Mouse (Mus musculus) CH12.LX (cell line): ENCODE data around the gene Il17rb. TPM values are rescaled to one million over a fixed set of nuclear protein-coding genes. Genes with fewer than 3 reads are reported as not detected.

Experiments used
- DNase-seq: peaks from one replicate; pipeline ENCODE4 v3.0.0-alpha.2; 2013; ENCODE audit errors: extremely low read depth
- H3K27ac ChIP-seq: 2 replicates; pipeline ENCODE4 v1.5.1; 2012; ENCODE audit warnings: low read depth, mild to moderate bottlenecking, control low read depth, moderate library complexity; ENCODE audit not compliant: insufficient read depth
- H3K27me3 ChIP-seq: replicated peaks from 2 replicates; pipeline ENCODE3; 2012; ENCODE audit warnings: inconsistent platforms
- H3K36me3 ChIP-seq, 2 experiments: replicated peaks in 1 of 2; 2 replicates each; pipeline versions ENCODE3 to v1.6.1; 2012; ENCODE audit warnings: inconsistent platforms in 1 of 2, low read length in 1 of 2, mild to moderate bottlenecking in 1 of 2, mixed read lengths in 1 of 2, moderate library complexity in 1 of 2; ENCODE audit not compliant: control insufficient read depth in 1 of 2, insufficient read depth in 1 of 2
- H3K4me1 ChIP-seq, 2 experiments: 2 replicates each; pipeline ENCODE4 v1.6.1; 2012; ENCODE audit warnings: inconsistent platforms in 1 of 2, moderate library complexity in 1 of 2; ENCODE audit not compliant: insufficient read depth in 2 of 2, control insufficient read depth in 1 of 2
- H3K4me2 ChIP-seq: 2 replicates; pipeline ENCODE4 v1.6.1; 2012; ENCODE audit warnings: low read depth, mild to moderate bottlenecking, control low read depth; ENCODE audit not compliant: poor library complexity, insufficient read depth, severe bottlenecking
- H3K4me3 ChIP-seq, 3 experiments: fragments of 150-350 bp in 1 of 3; sonication (generic) in 1 of 3; replicated peaks in 1 of 3; 2 replicates each; pipeline versions ENCODE3 to v1.5.1; 2011 to 2012; ENCODE audit warnings: low read depth in 2 of 3, low read length in 2 of 3, mild to moderate bottlenecking in 2 of 3, moderate library complexity in 2 of 3, control low read depth in 1 of 3, improper control_type of control experiment in 1 of 3, inconsistent platforms in 1 of 3, mixed read lengths in 1 of 3; ENCODE audit not compliant: poor library complexity in 1 of 3
- H3K79me2 ChIP-seq: replicated peaks from 2 replicates; pipeline ENCODE4 v1.6.1; 2012; ENCODE audit warnings: mild to moderate bottlenecking, moderate library complexity; ENCODE audit not compliant: control insufficient read depth, poor library complexity, insufficient read depth, severe bottlenecking; ENCODE audit errors: extremely low read depth
- H3K9ac ChIP-seq: 2 replicates; pipeline ENCODE4 v1.6.1; 2012; ENCODE audit warnings: low read depth, mild to moderate bottlenecking, control low read depth, moderate library complexity; ENCODE audit not compliant: insufficient read depth
- H3K9me3 ChIP-seq: replicated peaks from 2 replicates; pipeline ENCODE3; 2012; ENCODE audit warnings: low read length, inconsistent platforms, mixed read lengths
- BHLHE40 ChIP-seq: IDR thresholded peaks from 2 replicates; pipeline ENCODE4 v1.6.1; 2011; ENCODE audit warnings: mild to moderate bottlenecking, low read depth, low read length, improper control_type of control experiment
- CHD1 ChIP-seq: IDR thresholded peaks from 2 replicates; pipeline ENCODE4 v1.6.1; 2012; ENCODE audit warnings: low read depth, low read length, improper control_type of control experiment, inconsistent platforms
- CHD2 ChIP-seq: IDR thresholded peaks from 2 replicates; pipeline ENCODE4 v1.6.1; 2011; ENCODE audit warnings: low read length, improper control_type of control experiment
- CTCF ChIP-seq, 2 experiments: IDR thresholded peaks in 1 of 2; conservative IDR thresholded peaks in 1 of 2; 2 replicates each; pipeline ENCODE4 v1.5.1; 2011 to 2012; ENCODE audit warnings: low read depth in 2 of 2, low read length in 2 of 2, improper control_type of control experiment in 1 of 2, inconsistent platforms in 1 of 2, mild to moderate bottlenecking in 1 of 2, moderate library complexity in 1 of 2
- ELF1 ChIP-seq: IDR thresholded peaks from 2 replicates; pipeline ENCODE4 v1.6.1; 2014; ENCODE audit warnings: low read depth, mild to moderate bottlenecking, inconsistent platforms, low read length, improper control_type of control experiment
- EP300 ChIP-seq: IDR thresholded peaks from 2 replicates; pipeline ENCODE4 v1.6.1; 2011; ENCODE audit warnings: low read length, improper control_type of control experiment
- ETS1 ChIP-seq: conservative IDR thresholded peaks from 2 replicates; pipeline ENCODE4 v1.6.1; 2012; ENCODE audit warnings: low read depth, mild to moderate bottlenecking, inconsistent platforms, low read length, improper control_type of control experiment, moderate library complexity
- GABPA ChIP-seq: IDR thresholded peaks from 2 replicates; pipeline ENCODE4 v1.6.1; 2012; ENCODE audit warnings: low read depth, low read length, improper control_type of control experiment, inconsistent platforms; ENCODE audit not compliant: insufficient replicate concordance
- IRF4 ChIP-seq: IDR thresholded peaks from 2 replicates; pipeline ENCODE4 v1.6.1; 2014; ENCODE audit warnings: low read depth, mild to moderate bottlenecking, inconsistent platforms, low read length, improper control_type of control experiment
- JUN ChIP-seq: IDR thresholded peaks from 2 replicates; pipeline ENCODE4 v1.6.1; 2011; ENCODE audit warnings: low read depth, mild to moderate bottlenecking, low read length, improper control_type of control experiment, moderate library complexity; ENCODE audit not compliant: insufficient read depth
- MAX ChIP-seq: IDR thresholded peaks from 2 replicates; pipeline ENCODE4 v1.6.1; 2011; ENCODE audit warnings: low read length, improper control_type of control experiment
- MXI1 ChIP-seq: IDR thresholded peaks from 2 replicates; pipeline ENCODE4 v1.6.1; 2011; ENCODE audit warnings: mild to moderate bottlenecking, low read depth, low read length, improper control_type of control experiment
- MYC ChIP-seq: IDR thresholded peaks from 2 replicates; pipeline ENCODE4 v1.6.1; 2011; ENCODE audit warnings: low read depth, mild to moderate bottlenecking, improper control_type of control experiment, low read length
- NELFE ChIP-seq: IDR thresholded peaks from 2 replicates; pipeline ENCODE4 v1.6.1; 2011; ENCODE audit warnings: low read depth, low read length, improper control_type of control experiment
- PAX5 ChIP-seq: IDR thresholded peaks from 2 replicates; pipeline ENCODE4 v1.6.1; 2012; ENCODE audit warnings: low read length, inconsistent platforms, mixed read lengths
- RAD21 ChIP-seq: IDR thresholded peaks from 2 replicates; pipeline ENCODE4 v1.6.1; 2011; ENCODE audit warnings: low read depth, mild to moderate bottlenecking, low read length, improper control_type of control experiment, moderate library complexity
- RCOR1 ChIP-seq: conservative IDR thresholded peaks from 2 replicates; pipeline ENCODE4 v1.6.1; 2012; ENCODE audit warnings: low read depth, mild to moderate bottlenecking, inconsistent platforms, low read length, improper control_type of control experiment
- SMC3 ChIP-seq: IDR thresholded peaks from 2 replicates; pipeline ENCODE4 v1.6.1; 2011; ENCODE audit warnings: low read depth, low read length, improper control_type of control experiment
- TBP ChIP-seq: conservative IDR thresholded peaks from 2 replicates; pipeline ENCODE4 v1.6.1; 2011; ENCODE audit warnings: low read depth, low read length, improper control_type of control experiment
- TCF12 ChIP-seq: IDR thresholded peaks from 2 replicates; pipeline ENCODE4 v1.6.1; 2014; ENCODE audit warnings: low read depth, mild to moderate bottlenecking, inconsistent platforms, low read length, improper control_type of control experiment
- USF1 ChIP-seq: IDR thresholded peaks from 2 replicates; pipeline ENCODE4 v1.6.1; 2014; ENCODE audit warnings: low read depth, mild to moderate bottlenecking, inconsistent platforms, low read length, improper control_type of control experiment
- USF2 ChIP-seq: conservative IDR thresholded peaks from 2 replicates; pipeline ENCODE4 v1.6.1; 2011; ENCODE audit warnings: low read depth, low read length, improper control_type of control experiment
- ZNF384 ChIP-seq: IDR thresholded peaks from 2 replicates; pipeline ENCODE4 v1.6.1; 2012; ENCODE audit warnings: low read depth, low read length, improper control_type of control experiment, inconsistent platforms
- dilution Hi-C: fragments of 300-500 bp; cut with MboI; formaldehyde crosslinking; loops from 2 replicates; pipeline ENCODE4 v1.14.3; 2020; ENCODE audit warnings: low sequenced_read_pairs; ENCODE audit not compliant: extremely low pct_unique_long_range_greater_than_20kb, extremely low pct_ligation_motif_present
- in situ Hi-C: fragments of 300-500 bp; cut with MboI; formaldehyde crosslinking; loops from 3 replicates; pipeline ENCODE4 v1.14.3; 2019; ENCODE audit warnings: low sequenced_read_pairs, low pct_ligation_motif_present, low pct_unique_long_range_greater_than_20kb, mixed read lengths
- polyA plus RNA-seq: library from polyadenylated mRNA; unstranded; fragments of >175 nt; gene quantifications from 2 replicates; pipeline ENCODE4 v1.2.1, GENCODE M21; 2012; ENCODE audit warnings: low read depth; ENCODE audit not compliant: insufficient read length
- total RNA-seq, 2 experiments: library from RNA; depleted of rRNA; stranded (reverse); fragments of 300-350 nt in 1 of 2; fragments of >200 nt in 1 of 2; gene quantifications; 2 replicates each; pipeline ENCODE4 v1.2.3; 2012 to 2014

Il17rb gene
- total and polyA plus RNA-seq, 3 experiments, result 5.0 to 12.9 (median 6.7) TPM

DNA sequence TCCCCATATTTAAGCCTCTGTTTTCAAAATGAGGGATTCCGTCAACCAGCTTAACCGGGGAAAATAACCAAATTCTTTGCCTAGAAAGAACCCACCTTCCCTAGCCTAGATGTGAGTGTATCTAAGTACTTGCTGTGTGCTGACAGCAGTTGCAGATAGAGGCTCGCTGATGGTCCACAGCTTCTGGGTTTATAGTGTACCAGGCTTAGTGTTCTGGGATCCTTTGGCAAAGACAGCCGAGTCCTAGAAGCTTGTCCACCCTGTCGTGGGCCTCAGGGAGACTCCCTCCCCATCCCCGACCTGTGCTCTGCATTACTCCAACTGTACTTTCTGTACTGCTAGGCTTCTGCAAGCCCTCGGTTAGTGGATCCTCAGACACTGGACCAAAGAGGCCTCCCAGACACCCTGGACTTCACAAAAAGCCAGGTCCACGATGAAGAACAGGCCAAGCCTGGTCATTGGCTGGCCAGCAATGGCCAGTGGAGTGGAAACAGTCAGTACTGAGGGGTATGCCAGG lies 37.1 kb upstream of the Il17rb start:
- dilution Hi-C loops, result no loop called here
- no peak overlapping the region for H3K4me3 ChIP-seq
- DNase-seq, result no peak
- peaks cover 0 to 9% of the 10 kb centered on the region in 2 experiments; a peak in 2 of 4 replicates for H3K4me1 ChIP-seq
- TF ChIP-seq RAD21, result no peak
- TF ChIP-seq JUN, result no peak
- TF ChIP-seq USF1, result no peak
- TF ChIP-seq MYC, result no peak
- TF ChIP-seq ZNF384, result no peak
- no peak for TF ChIP-seq NELFE
- no peak for TF ChIP-seq ETS1
- no peak for TF ChIP-seq MXI1
- no peak for TF ChIP-seq SMC3
- TF ChIP-seq GABPA, result no peak
- no peak for TF ChIP-seq RCOR1
- TF ChIP-seq BHLHE40, result no peak
- no peak for TF ChIP-seq PAX5
- no peak for TF ChIP-seq CHD2
- TF ChIP-seq CTCF (conservative IDR thresholded peaks at IDR 0.05 in 1 of 2, IDR thresholded peaks at IDR 0.05 in 1 of 2; ENCODE audit: low read depth in 2 of 2, low read length in 2 of 2), result no peak
- no peak for TF ChIP-seq TCF12
- TF ChIP-seq CHD1, result no peak
- no peak for TF ChIP-seq TBP
- no peak for TF ChIP-seq MAX
- no peaks in the 10 kb centered on the region for H3K79me2 ChIP-seq
- H3K9me3 ChIP-seq, result no peaks in the 10 kb centered on the region
- in situ Hi-C loops, result no loop called here
- H3K27ac ChIP-seq, result no peak overlapping the region
- H3K4me2 ChIP-seq, result no peak overlapping the region
- no peaks in the 10 kb centered on the region for H3K27me3 ChIP-seq
- H3K9ac ChIP-seq, result no peak overlapping the region
- H3K36me3 ChIP-seq, result no peaks in the 10 kb centered on the region

DNA sequence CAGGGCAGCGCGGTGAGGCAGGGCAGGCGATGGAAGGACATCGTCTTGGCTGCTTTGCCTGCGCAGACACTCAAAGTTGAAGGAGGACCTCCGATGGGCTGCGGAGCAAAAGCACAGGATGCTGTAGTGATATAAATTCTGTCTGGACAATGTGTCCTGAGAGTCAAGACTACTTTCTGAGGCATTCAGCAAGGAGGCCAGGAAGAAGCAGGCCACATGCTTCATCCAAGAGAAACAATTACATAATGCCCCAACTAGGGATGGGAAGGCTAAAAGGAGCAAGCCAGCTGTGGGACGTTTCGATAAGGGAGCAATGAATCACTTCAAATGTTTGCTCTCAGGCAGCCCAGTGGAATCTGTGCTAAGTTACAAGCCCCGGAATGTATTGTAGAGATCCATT lies 36.5 kb upstream of the Il17rb start:
- Histone ChIP-seq H3K4me3 (no peak overlapping the region), H3K36me3 (no peaks in the 10 kb centered on the region), H3K9me3 (no peaks in the 10 kb centered on the region), H3K27ac (no peak overlapping the region), H3K4me1 (peaks cover 0 to 9% of the 10 kb centered on the region in 2 experiments; a peak in 2 of 4 replicates), H3K9ac (no peak overlapping the region), H3K4me2 (no peak overlapping the region), H3K27me3 (no peaks in the 10 kb centered on the region), H3K79me2 (no peaks in the 10 kb centered on the region)
- TF ChIP-seq CTCF (conservative IDR thresholded peaks at IDR 0.05 in 1 of 2, IDR thresholded peaks at IDR 0.05 in 1 of 2; ENCODE audit: low read depth in 2 of 2, low read length in 2 of 2) (no peak), ELF1 (no peak), IRF4 (no peak), TBP (no peak), EP300 (no peak), USF2 (no peak), ZNF384 (no peak)
- dilution Hi-C loops, result no loop called here
- in situ Hi-C loops, result no loop called here
- no peak for DNase-seq
